In the genomic region with DNA sequence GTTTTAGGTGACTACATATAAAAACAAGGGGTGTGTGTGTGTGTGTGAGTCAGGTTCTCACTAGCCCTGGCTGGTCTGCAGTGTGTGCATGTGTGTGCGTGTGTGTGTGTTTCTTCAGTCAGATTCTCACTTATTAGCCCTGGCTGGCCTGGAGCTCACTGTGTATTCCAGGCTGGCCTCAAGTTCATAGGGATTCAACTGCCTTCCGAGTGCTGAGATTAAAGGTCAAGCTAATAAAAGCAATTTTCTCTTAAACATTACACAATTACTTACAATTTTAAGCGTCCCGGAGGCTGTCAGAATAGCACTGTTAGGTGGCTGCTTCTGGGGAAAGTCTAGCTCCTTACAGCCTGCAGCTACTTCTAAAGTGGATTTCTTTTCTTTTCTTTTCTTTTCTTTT, we compare ENCODE assay signal across 7 mouse cellular contexts. TPM values are rescaled to one million over a fixed set of nuclear protein-coding genes. Genes with fewer than 3 reads are reported as not detected.
DNase-seq lines count a peak whose midpoint lies in the region; ATAC-seq and TF ChIP-seq lines count a peak whose summit lies in the region.

Gene Angptl1 (plus strand): TSS at position 386 of the 400 bp plus-strand sequence.

- TF ChIP-seq POLR2A in small intestine, adult 2 months (IDR thresholded peaks at IDR 0.05; ENCODE audit: low read depth, low read length), result no peak

- ATAC-seq in liver, postnatal 0 days, result no peak
- ATAC-seq in liver, embryonic 12.5 days, result no peak
- ATAC-seq in forebrain, embryonic 15.5 days (replicated peaks), result peak; percentile 4; the same call in 1 of the 2 replicates
- no peak for ATAC-seq in kidney, embryonic 14.5 days (ENCODE audit: low FRiP score, low TSS enrichment)
- no peak for ATAC-seq in megakaryocyte progenitor cell, adult 5-6 weeks (replicated peaks; ENCODE audit: poor library complexity)

- H3K4me2 ChIP-seq in liver, postnatal 0 days (ENCODE audit: low read depth, low read length), result peak within 1 kb of the TSS; percentile 54
- no peak within 1 kb of the TSS for H3K4me2 ChIP-seq in liver, embryonic 12.5 days
- H3K4me2 ChIP-seq in forebrain, embryonic 15.5 days (replicated peaks), result peak within 1 kb of the TSS; percentile 26
- H3K4me2 ChIP-seq in kidney, embryonic 14.5 days (replicated peaks; ENCODE audit: low read depth, low read length), result peak within 1 kb of the TSS; percentile 27; the same call in 1 of the 2 replicates

- no peaks in the 10 kb centered on the region for H3K27me3 ChIP-seq in liver, postnatal 0 days (ENCODE audit: insufficient read depth, low read length)
- H3K27me3 ChIP-seq in liver, embryonic 12.5 days (replicated peaks), result no peaks in the 10 kb centered on the region
- H3K27me3 ChIP-seq in forebrain, embryonic 15.5 days, result no peaks in the 10 kb centered on the region
- no peaks in the 10 kb centered on the region for H3K27me3 ChIP-seq in kidney, embryonic 14.5 days (ENCODE audit: control insufficient read depth, insufficient read depth, low read length)
- H3K27me3 ChIP-seq in small intestine, adult 2 months (ENCODE audit: control insufficient read depth, insufficient read depth, low read length), result no peaks in the 10 kb centered on the region

- no peak for TF ChIP-seq EP300 in liver, postnatal 0 days (IDR thresholded peaks at IDR 0.05; ENCODE audit: low read depth)

- no peaks in the 10 kb centered on the region for H3K4me1 ChIP-seq in liver, postnatal 0 days (ENCODE audit: insufficient read depth)
- peaks cover 11% of the 10 kb centered on the region for H3K4me1 ChIP-seq in liver, embryonic 12.5 days
- peaks cover 21% of the 10 kb centered on the region for H3K4me1 ChIP-seq in forebrain, embryonic 15.5 days
- peaks cover 16% of the 10 kb centered on the region for H3K4me1 ChIP-seq in kidney, embryonic 14.5 days (ENCODE audit: control insufficient read depth, insufficient read depth, low read length)
- 0 out of 2 replicates have a peak, but pooled peaks cover 2% of the 10 kb centered on the region for H3K4me1 ChIP-seq in small intestine, adult 2 months (ENCODE audit: control insufficient read depth, insufficient read depth, insufficient read length, low read length)

- no peaks in the 10 kb centered on the region for H3K36me3 ChIP-seq in liver, postnatal 0 days (replicated peaks; ENCODE audit: insufficient read depth, low read length)
- no peaks in the 10 kb centered on the region for H3K36me3 ChIP-seq in liver, embryonic 12.5 days
- no peaks in the 10 kb centered on the region for H3K36me3 ChIP-seq in forebrain, embryonic 15.5 days
- H3K36me3 ChIP-seq in kidney, embryonic 14.5 days (ENCODE audit: control insufficient read depth, insufficient read depth, low read length), result no peaks in the 10 kb centered on the region
- peaks cover 3% of the 10 kb centered on the region; the same call in 1 of the 2 replicates for H3K36me3 ChIP-seq in small intestine, adult 2 months (ENCODE audit: control insufficient read depth, insufficient read depth, low read length)

- WGBS in liver, postnatal 0 days (ENCODE audit: insufficient replicate concordance), result 63% methylated on average over 4 of the region's 4 CpGs
- WGBS in liver, embryonic 12.5 days (ENCODE audit: insufficient replicate concordance), result 72% methylated on average over 4 of the region's 4 CpGs
- 12% methylated on average over 4 of the region's 4 CpGs for WGBS in forebrain, embryonic 15.5 days
- 47% methylated on average over 4 of the region's 4 CpGs for WGBS in kidney, embryonic 14.5 days
- WGBS in small intestine, adult 2 months, result 16% methylated on average over 4 of the region's 4 CpGs

- no peak within 1 kb of the TSS; the same call in 1 of the 2 replicates for H3K27ac ChIP-seq in liver, postnatal 0 days (ENCODE audit: low read depth)
- H3K27ac ChIP-seq in liver, embryonic 12.5 days, result no peak within 1 kb of the TSS
- H3K27ac ChIP-seq in forebrain, embryonic 15.5 days (replicated peaks), result peak within 1 kb of the TSS; percentile 19
- H3K27ac ChIP-seq in kidney, embryonic 14.5 days (ENCODE audit: low read depth, low read length), result no peak within 1 kb of the TSS
- H3K27ac ChIP-seq in small intestine, adult 2 months (ENCODE audit: insufficient read depth, low read depth, low read length), result peak within 1 kb of the TSS; percentile 55; the same call in 1 of the 2 replicates

- no peaks in the 10 kb centered on the region for H3K9me3 ChIP-seq in liver, postnatal 0 days (ENCODE audit: low read length)
- no peaks in the 10 kb centered on the region for H3K9me3 ChIP-seq in liver, embryonic 12.5 days (replicated peaks)
- H3K9me3 ChIP-seq in forebrain, embryonic 15.5 days, result no peaks in the 10 kb centered on the region
- no peaks in the 10 kb centered on the region for H3K9me3 ChIP-seq in kidney, embryonic 14.5 days (ENCODE audit: control insufficient read depth, low read length)

- H3K9ac ChIP-seq in liver, postnatal 0 days (replicated peaks), result no peak within 1 kb of the TSS
- H3K9ac ChIP-seq in liver, embryonic 12.5 days, result no peak within 1 kb of the TSS
- no peak within 1 kb of the TSS for H3K9ac ChIP-seq in forebrain, embryonic 15.5 days (replicated peaks)
- H3K9ac ChIP-seq in kidney, embryonic 14.5 days (ENCODE audit: low read depth, low read length), result no peak within 1 kb of the TSS

- TF ChIP-seq CTCF in liver, postnatal 0 days (IDR thresholded peaks at IDR 0.05; ENCODE audit: low read depth), result no peak
- no peak for TF ChIP-seq CTCF in small intestine, adult 2 months (IDR thresholded peaks at IDR 0.05; ENCODE audit: extremely low read depth, insufficient read length, insufficient replicate concordance, low read depth, low read length)

- H3K4me3 ChIP-seq in liver, postnatal 0 days (ENCODE audit: low read depth, low read length), result no peak within 1 kb of the TSS
- no peak within 1 kb of the TSS for H3K4me3 ChIP-seq in liver, embryonic 12.5 days
- H3K4me3 ChIP-seq in forebrain, embryonic 15.5 days, result no peak within 1 kb of the TSS
- H3K4me3 ChIP-seq in kidney, embryonic 14.5 days (ENCODE audit: low read length), result no peak within 1 kb of the TSS; the same call in 1 of the 2 replicates
- peak within 1 kb of the TSS; percentile 38 for H3K4me3 ChIP-seq in small intestine, adult 2 months (ENCODE audit: low read depth, low read length)

- DNase-seq in liver, postnatal 0 days, result no peak
- DNase-seq in adrenal gland, postnatal 36 days, result no peak

RNA-seq across cellular contexts. Expression of gene Angptl1, which starts in this region (rescaled TPM):
- 0.09 and 0.19 TPM in 2 replicates for polyA plus RNA-seq in liver, postnatal 0 days (2015; fragmentation: Nextera tagmentation; extraction: Ambion mirVana)
- 0.33 and 0.36 TPM in 2 replicates for polyA plus RNA-seq in liver, embryonic 12.5 days (2016; fragmentation: Nextera tagmentation; extraction: Ambion mirVana)
- polyA plus RNA-seq in forebrain, embryonic 15.5 days (2015; fragmentation: Nextera tagmentation; extraction: Ambion mirVana), result 1.4 and 1.5 TPM in 2 replicates
- polyA plus RNA-seq in kidney, embryonic 14.5 days (2014; fragmentation: Nextera tagmentation; extraction: Ambion mirVana), result 1.4 and 1.5 TPM in 2 replicates
- polyA plus RNA-seq in small intestine, adult 2 months (2012; rRNA removed), result 1.0 and 3.0 TPM in 2 replicates
- total RNA-seq in adrenal gland, postnatal 36 days (2021), result 1 to 10 TPM; 3.2 to 8.3 TPM
- total RNA-seq in megakaryocyte progenitor cell, adult 5-6 weeks (2015), result 0.07 TPM in 1 of 2 replicates, not detected in the other
- not detected in 2 replicates for total RNA-seq in megakaryocyte progenitor cell, adult 5-6 weeks (2017)

Comparison
In these comparisons a context has a peak if more than half of its experiments do, and no peak if none do; other contexts are left out.
1. H3K27ac ChIP-seq: peak in forebrain, embryonic 15.5 days (single experiment) and small intestine, adult 2 months (single experiment); none in liver, postnatal 0 days (single experiment), liver, embryonic 12.5 days (single experiment) and kidney, embryonic 14.5 days (single experiment).